Mouse (Mus musculus) WW6 (cell line): ENCODE measurements at regions not wholly inside any gene's neighbourhood (a gene's known extent, or its start where the extent isn't known, plus 50 kb on each side); places are given as distances from the start of the nearest gene placed in this dataset.

ENCODE experiments used
- DNase-seq: peaks from one replicate; pipeline ENCODE4 v3.0.0-alpha.2; 2013; ENCODE audit warnings: low read depth, low spot score

GRCm38 (mm10) chr13:110540543-110541265 is 145.9 kb downstream of the Plk2 start:
- DNase-seq: no peak

- no peak for DNase-seq
These were observed 146.7 kb downstream of the Plk2 start for GRCm38 (mm10) chr13:110541288-110542148.

DNA sequence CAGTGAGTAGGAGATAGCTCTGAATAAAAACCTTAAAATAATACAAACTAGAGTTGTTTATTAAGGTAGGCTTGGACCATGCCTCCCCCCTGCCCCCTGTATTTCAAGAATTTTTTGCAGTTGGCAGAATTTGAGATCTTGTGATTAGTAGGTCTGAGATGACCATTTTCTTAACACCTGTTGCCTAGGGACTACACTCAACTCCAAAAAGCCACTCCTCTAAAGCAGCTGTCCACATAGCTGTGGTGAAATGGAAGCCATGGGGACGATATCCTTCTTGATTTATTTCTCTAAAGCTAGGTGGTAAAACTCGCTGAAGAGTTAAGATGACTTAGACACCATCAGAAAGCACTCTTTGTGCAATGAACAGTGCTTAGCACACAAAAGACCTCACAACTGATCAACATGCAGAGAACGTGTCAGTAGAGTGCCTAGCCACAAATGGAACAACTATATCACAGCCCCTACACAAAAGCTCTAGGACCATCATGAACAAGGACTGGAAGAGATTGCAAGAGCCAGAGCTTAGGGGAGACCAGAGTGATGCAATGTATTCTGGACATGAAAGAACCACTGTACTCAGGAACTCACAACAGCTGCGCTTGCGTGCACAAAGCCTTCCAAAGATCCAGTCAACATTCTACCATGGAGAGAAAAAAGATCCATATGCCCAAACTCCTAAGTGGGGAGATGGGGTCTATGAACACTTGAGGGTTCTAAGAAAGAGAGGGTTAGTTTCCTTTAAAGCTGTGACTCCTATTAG is 147.6 kb downstream of the Plk2 start:
- DNase-seq: no peak

GRCm38 (mm10) chr13:110545454-110545853 is 150.6 kb downstream of the Plk2 start:
- no peak for DNase-seq

GRCm38 (mm10) chr13:110555529-110556319 is 160.9 kb downstream of the Plk2 start:
- DNase-seq: no peak

DNA sequence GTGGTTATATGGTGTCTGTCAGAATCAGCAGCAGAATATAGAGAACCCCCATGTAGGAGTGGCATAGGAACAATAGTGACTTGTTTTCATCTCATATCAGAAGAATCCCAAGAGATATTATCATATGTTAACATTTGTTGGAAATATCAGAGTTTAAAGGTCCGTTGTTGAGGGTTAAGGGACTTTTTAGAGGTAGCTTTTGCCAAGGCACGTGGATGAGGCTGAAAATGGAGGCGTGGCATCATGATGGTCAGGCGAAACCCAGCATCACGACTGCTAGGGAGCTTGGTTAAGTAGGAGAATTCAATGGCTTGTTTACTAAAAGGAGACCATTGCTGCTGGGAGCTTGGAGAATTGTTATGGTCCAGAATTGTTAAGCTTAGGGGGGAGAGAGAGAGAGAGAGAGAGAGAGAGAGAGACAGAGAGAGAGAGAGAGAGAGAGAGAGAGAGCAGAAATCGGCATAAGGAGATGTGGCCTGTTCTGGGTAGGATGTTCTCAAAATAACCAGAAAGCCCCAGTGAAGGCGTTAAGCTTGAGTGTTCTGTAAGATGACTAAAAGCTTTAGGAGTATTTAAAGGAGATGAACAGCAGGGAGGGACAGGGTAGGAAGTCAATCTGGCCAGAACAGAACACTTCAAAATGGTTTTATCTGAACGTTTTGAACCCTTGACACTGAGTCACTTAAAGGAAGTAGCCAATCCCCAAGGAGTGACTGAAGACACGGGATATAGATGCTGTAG is 161.7 kb downstream of the Plk2 start:
- DNase-seq: no peak

DNA sequence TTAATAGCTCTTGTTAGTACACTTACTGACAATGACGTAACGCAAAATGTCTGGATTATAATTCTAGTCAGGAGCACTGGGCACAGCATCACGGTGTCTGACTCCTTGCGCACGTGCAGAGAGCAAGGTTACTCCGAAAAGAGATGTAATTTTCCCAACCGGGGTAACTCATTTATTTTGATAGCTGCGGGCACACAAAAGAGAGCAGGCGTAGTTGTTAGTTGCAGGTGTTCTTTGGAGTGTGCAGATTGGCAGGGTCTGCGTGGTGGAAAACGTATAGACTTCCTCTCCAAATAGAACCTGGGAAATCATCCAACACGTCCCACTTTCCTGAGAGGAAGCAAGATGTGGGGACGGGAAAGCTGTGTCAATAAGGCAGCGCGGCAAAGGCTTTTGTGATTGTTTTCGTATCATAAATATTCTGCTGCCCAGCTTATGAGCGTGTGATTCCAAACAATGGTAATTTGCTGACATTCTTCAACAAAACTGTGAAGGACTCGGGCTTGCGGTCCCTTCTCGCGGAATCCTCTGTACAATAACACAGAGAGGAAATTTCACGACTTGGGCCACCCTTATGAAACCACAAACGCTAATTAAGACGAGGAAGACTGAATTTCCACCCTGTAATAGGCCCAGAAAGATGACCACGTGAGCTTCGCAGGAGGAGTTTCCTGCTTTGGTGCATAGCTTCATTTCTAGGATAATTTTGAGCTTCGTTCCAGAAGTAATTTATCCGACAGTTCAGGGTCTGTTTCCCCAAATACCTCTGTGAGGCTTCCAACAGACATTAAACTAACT is 163.3 kb downstream of the Plk2 start:
- no peak for DNase-seq

- DNase-seq: no peak
These were observed 165.7 kb downstream of the Plk2 start for GRCm38 (mm10) chr13:110560566-110560965.

DNA sequence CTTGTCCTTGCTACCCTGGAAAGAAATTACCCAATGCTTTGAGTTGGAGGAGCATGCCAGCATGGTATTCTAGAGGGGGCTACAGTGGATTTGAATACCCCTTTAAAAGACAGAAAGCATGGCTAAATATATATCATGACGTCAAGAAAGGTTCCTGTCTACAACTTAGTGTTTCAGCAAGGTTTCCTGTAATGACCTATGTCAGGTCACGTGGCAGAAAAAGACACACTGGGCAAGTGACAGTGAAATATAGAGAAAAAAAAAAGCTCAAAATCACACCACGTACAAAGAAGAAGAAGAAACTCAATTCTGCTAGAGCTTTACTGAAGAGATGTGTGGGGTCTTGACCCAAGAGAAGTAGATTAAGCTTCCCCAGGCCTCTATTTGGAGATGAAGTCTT is 167.7 kb downstream of the Plk2 start:
- DNase-seq: no peak

DNA sequence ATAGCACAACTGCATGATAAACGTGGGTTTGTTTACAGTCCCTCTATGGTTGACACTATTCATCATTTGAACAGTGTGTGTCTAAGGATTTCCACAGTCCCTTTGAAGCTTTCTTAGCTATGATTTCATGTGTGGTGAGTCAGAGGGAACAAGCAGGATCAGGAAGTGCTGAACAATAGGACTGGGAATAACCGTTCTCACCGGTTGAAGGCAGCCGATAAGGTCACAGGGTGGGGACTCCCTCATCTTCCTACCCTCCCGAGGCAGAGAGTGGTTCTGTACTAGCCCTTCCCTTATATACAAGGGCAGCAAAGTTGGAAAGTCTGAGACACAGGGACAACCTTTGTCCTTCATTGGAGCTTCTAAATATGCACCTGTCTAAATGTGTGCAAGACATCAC is 168.1 kb downstream of the Plk2 start:
- DNase-seq: no peak

- DNase-seq: no peak
These were observed 169.1 kb downstream of the Plk2 start for GRCm38 (mm10) chr13:110563967-110564366.

DNA sequence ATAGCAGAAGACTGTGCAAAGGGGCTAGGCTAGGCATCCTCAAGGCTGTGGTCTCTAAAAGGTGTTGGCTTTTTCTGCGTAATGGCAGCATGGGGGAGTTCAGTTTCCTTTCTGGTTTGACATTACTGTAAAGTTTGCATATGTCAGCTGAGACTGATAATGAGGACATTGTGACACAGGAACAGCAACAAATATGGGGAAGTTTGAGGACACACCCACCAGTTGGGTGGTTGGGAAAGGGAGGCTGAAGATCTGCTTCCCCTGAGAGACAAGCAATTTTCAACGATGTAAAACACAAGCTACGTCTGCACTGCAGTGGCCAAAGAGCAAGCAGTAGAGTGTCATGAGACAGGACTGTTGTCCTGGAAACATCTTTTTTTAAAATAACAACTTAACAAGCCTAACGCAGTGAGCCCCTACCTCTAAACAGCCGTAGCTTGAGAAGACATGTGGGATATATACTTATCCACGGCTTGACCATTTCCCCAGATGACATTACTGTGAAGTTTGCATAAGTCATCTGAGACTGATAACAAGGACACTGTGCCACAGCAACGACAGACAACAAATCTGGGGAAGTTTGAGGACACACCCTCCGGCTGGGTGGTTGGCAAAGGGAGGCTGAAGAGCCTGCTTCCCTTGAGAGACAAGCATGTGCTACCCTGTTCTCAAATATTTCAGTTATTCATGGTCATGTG is 173.8 kb downstream of the Plk2 start:
- no peak for DNase-seq

- no peak for DNase-seq
These were observed 174.3 kb downstream of the Plk2 start for GRCm38 (mm10) chr13:110569180-110569512.

DNA sequence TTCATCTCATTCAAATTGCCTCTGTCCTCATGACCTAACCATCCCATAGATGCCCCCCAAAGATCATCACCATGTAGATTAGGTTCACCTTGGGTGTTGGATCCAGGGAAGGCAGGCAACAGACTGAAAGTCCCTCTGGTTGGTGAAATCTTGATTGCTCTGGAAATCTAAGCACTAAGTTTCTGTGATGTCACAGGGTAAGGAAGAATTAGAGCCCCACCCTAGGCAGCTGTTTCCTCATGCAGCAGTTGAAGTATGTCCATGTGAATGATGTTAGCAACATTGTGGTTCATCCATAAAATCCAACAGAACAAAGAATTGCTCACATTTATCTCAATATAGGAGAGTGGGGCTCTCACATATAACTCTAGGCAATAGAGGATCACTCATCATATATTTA is 175.5 kb downstream of the Plk2 start:
- DNase-seq: no peak

GRCm38 (mm10) chr13:110573360-110574065 is 178.7 kb downstream of the Plk2 start:
- no peak for DNase-seq

DNA sequence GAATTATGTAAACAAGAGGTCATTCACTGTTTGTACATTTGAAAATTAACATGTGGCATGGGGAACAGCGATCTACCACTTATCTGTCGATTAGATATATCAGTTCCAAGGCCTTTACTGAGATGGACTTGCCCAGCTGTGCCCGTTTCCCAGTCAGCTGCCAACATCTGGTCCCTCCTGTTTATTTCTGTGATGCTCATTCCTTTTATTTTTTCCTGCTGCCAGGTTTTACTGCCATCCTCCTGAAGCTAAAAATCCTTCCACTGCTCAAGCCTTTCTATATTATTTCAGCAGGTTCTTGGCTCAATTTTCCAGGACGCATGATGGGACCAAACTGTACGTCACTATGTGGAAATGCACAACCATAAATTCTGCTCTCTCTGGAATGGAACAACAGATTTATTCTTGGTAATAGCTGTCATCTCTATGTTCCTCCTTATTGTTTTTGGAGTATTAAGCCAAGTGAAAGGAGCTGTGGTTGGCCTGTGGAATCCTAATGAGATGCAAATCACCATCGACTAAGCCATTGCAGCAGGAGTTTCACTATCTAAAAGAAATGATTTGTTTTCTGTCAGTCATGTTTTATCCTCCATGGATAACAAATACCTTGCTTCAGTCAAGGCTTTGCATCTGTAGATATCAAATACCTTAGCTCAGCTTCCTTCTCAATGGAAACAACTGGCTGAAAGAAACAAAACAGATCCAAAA is 180.1 kb downstream of the Plk2 start:
- DNase-seq: no peak

GRCm38 (mm10) chr13:110578159-110578558 is 183.3 kb downstream of the Plk2 start:
- no peak for DNase-seq

DNA sequence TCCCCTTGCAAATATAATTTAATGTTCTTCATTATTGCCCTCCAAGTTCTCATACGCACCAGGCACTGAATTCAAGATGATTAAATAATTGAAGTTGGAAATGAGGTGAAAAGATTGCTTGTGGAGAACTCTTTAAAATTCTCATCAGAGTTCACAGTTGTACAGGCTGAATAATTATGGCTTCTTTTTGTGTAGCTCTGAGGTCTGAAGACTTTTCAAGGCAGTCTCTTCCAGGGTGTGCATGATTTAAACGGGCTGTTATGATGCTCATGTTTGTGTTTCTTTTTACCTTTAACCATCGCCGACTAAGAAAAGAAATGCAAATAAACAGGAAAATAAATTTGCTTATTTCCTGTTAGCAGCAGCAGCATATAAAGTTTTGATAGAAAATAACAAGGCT is 185.3 kb downstream of the Plk2 start:
- no peak for DNase-seq
